Mouse (Mus musculus): ENCODE measurements around the gene Aspa.

DNA sequence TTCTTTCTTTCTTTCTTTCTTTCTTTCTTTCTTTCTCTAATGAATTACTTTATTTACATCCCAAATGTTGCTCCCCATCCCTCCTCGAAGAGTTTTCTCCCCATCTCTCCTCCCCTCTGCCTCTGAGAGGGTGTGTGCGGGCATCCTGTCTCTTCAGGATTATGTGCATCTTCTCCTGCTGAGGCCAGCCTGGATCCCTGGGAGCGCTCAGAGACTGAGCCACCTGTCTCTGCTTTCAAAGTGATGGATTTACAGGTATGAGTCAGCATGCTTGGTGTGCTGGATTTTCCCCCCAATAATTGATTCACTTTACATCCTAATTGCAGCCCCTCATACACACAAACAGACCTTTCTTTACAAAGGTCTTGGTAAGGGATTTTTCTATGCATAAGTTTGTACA lies 13.4 kb downstream of the Aspa start:
- TF ChIP-seq CTCF (IDR thresholded peaks at IDR 0.05; ENCODE audit: borderline replicate concordance, insufficient read depth, low read depth, low read length): no peak
- TF ChIP-seq POLR2A (IDR thresholded peaks at IDR 0.05; ENCODE audit: borderline replicate concordance, insufficient read depth, low read length): no peak

Data from cerebellum, adult 2 months (tissue).